Mouse (Mus musculus) hindbrain, embryonic 11.5 days (tissue): ENCODE measurements around the gene Zdbf2. TPM values are rescaled to one million over a fixed set of nuclear protein-coding genes. Genes with fewer than 3 reads are reported as not detected.

Experiments
- ATAC-seq: fragments of 200-750 bp; cut with Nextera tagmentation; 2 replicates; pipeline ENCODE4 v1.8.0; 2017; ENCODE audit warnings: mild to moderate bottlenecking, moderate TSS enrichment, moderate library complexity; ENCODE audit not compliant: low FRiP score
- DNase-seq: peaks from one replicate; pipeline ENCODE4 v3.0.0-alpha.2; 2015; ENCODE audit warnings: low spot score
- H3K27ac ChIP-seq: fragments of 300-500 bp; sonication (generic); 2 replicates; pipeline ENCODE4 v1.5.1; 2014; ENCODE audit warnings: mild to moderate bottlenecking, low read depth, low read length
- H3K27me3 ChIP-seq: fragments of 300-500 bp; sonication (generic); 2 replicates; pipeline ENCODE4 v1.6.1; 2014; ENCODE audit warnings: mild to moderate bottlenecking, low read length, moderate library complexity, mixed read lengths; ENCODE audit not compliant: control insufficient read depth, insufficient read depth
- H3K36me3 ChIP-seq: fragments of 300-500 bp; sonication (generic); 2 replicates; pipeline ENCODE4 v1.6.1; 2014; ENCODE audit warnings: mild to moderate bottlenecking, low read length, moderate library complexity, mixed read lengths; ENCODE audit not compliant: control insufficient read depth, insufficient read depth
- H3K4me1 ChIP-seq: fragments of 300-500 bp; sonication (generic); replicated peaks from 2 replicates; pipeline ENCODE4 v1.6.1; 2014; ENCODE audit warnings: low read length, mixed read lengths; ENCODE audit not compliant: control insufficient read depth, insufficient read depth
- H3K4me2 ChIP-seq: fragments of 300-500 bp; sonication (generic); replicated peaks from 2 replicates; pipeline ENCODE4 v1.6.1; 2014; ENCODE audit warnings: mild to moderate bottlenecking, low read depth, low read length
- H3K4me3 ChIP-seq: fragments of 300-500 bp; sonication (generic); 2 replicates; pipeline ENCODE4 v1.5.1; 2014; ENCODE audit warnings: low read depth, low read length
- H3K9ac ChIP-seq: fragments of 300-500 bp; sonication (generic); 2 replicates; pipeline ENCODE4 v1.6.1; 2014; ENCODE audit warnings: low read depth, low read length
- H3K9me3 ChIP-seq: fragments of 300-500 bp; sonication (generic); 2 replicates; pipeline ENCODE4 v1.6.1; 2016; ENCODE audit warnings: low read length; ENCODE audit not compliant: control insufficient read depth
- WGBS: fragments of 180-500 bp; shearing (Covaris S2); extraction: QIAGEN DNeasy Blood & Tissue Kit; methylation state at CpG from one replicate; pipeline ENCODE4 v1.1.7; 2014; 5-methylcytosine and 5-hydroxymethylcytosine counted together
- polyA plus RNA-seq: library from polyadenylated mRNA; unstranded; fragments of >200 nt; fragmentation: Nextera tagmentation; extraction: Ambion mirVana; gene quantifications from 2 replicates; pipeline ENCODE4 v1.2.1, GENCODE M21; 2014

Gene Zdbf2
- polyA plus RNA-seq, 1 experiment from 2014 or later = 24.7 TPM

DNA sequence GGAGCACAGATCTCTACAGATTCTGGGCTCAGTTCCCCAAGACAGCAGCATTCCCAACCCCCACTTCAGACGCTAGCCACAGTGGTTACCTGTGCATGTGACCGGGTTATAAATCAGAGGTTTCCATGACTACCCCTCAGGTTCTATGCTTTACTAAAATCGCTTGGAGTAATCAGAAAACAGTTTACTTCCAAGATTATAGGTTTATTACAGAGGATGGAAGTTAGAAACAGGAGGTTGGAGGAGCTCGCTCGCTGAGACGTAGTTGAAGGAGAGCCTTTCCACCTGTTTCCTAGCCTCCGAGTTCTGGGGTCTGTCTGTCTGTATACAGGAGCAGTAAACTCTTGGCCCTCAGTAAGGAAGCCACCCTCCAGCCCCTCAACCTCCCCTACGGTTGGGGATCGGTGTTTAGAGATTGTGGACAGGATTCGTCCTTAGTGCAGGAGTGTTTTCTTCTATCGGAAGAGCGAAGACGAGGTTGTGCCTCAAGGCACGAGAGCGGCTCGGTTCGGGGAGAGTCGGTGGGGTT lies 25.2 kb upstream of the Zdbf2 start:
- H3K4me1 ChIP-seq = 0 out of 2 replicates have a peak, but pooled peaks cover 2% of the 10 kb centered on the region
- peak overlapping the region; percentile 33 for H3K4me2 ChIP-seq
- ATAC-seq (0 out of 2 replicates have a peak, but pooled peaks have one; percentile 36), DNase-seq (peak; percentile 70)
- WGBS = 1% methylated on average over 18 of the region's 18 CpGs
- H3K27ac ChIP-seq = no peak overlapping the region
- H3K36me3 ChIP-seq = no peaks in the 10 kb centered on the region
- H3K9me3 ChIP-seq = no peaks in the 10 kb centered on the region
- H3K9ac ChIP-seq = peak overlapping the region; percentile 43; the same call in 1 of the 2 replicates
- peak overlapping the region; percentile 20; the same call in 1 of the 2 replicates for H3K4me3 ChIP-seq
- H3K27me3 ChIP-seq = peaks cover 36% of the 10 kb centered on the region

DNA sequence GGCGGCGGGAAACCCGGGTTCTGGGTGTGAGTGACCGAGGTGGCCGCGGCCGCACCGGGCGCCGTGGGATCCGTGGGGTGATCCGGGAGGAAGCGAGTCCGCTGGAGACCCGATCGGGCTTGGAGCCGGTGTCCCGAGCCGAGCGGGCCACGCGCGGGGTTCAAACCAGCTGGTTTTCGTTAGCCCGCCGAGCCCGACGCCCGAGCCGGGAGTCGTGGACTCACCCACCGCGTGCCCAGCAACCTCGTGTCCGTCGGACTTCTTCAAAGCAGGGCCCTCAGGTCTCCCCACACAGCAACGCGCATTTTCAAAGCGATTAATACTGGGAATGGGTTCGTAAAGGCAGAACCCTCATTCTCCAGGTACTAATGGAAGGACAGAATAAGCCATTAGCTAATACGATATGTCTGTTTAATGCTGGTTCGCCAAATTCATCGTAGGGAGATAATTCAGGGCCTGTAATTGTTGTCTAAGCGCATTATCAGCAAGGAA lies 24.7 kb upstream of the Zdbf2 start:
- 2% methylated on average over 44 of the region's 44 CpGs for WGBS
- Histone ChIP-seq H3K9me3 (no peaks in the 10 kb centered on the region), H3K9ac (peak overlapping the region; percentile 43; the same call in 1 of the 2 replicates), H3K4me1 (0 out of 2 replicates have a peak, but pooled peaks cover 3% of the 10 kb centered on the region), H3K27ac (no peak overlapping the region), H3K4me2 (peak overlapping the region; percentile 33), H3K4me3 (peak overlapping the region; percentile 20; the same call in 1 of the 2 replicates), H3K36me3 (no peaks in the 10 kb centered on the region), H3K27me3 (peaks cover 36% of the 10 kb centered on the region)
- no peak for ATAC-seq
- DNase-seq = peak; percentile 72

DNA sequence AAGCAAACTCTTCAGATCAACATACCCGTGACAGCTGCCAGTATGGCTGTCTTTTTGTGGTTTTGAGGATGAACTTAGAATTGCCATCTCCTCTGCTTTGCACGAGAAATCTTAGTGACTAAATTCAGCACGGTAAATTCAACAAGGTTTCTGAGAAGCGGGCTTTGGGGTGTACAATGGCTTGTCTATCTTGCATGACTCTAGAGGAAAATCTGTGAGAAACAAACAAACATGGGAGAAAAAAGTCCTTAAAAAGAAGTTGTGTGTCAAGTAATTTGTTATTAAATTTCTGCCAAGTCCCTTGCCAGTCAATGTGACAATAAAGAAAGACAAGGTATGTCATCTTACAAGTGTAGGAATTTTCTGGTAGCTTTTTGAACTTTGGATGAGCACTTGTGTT lies 23.8 kb upstream of the Zdbf2 start:
- Histone ChIP-seq H3K4me3 (no peak overlapping the region), H3K9me3 (no peaks in the 10 kb centered on the region), H3K4me2 (no peak overlapping the region), H3K9ac (no peak overlapping the region), H3K27me3 (peaks cover 36% of the 10 kb centered on the region), H3K36me3 (no peaks in the 10 kb centered on the region), H3K4me1 (0 out of 2 replicates have a peak, but pooled peaks cover 3% of the 10 kb centered on the region), H3K27ac (no peak overlapping the region)
- 45% methylated on average over 4 of the region's 4 CpGs for WGBS
- DNase-seq (no peak), ATAC-seq (no peak)

DNA sequence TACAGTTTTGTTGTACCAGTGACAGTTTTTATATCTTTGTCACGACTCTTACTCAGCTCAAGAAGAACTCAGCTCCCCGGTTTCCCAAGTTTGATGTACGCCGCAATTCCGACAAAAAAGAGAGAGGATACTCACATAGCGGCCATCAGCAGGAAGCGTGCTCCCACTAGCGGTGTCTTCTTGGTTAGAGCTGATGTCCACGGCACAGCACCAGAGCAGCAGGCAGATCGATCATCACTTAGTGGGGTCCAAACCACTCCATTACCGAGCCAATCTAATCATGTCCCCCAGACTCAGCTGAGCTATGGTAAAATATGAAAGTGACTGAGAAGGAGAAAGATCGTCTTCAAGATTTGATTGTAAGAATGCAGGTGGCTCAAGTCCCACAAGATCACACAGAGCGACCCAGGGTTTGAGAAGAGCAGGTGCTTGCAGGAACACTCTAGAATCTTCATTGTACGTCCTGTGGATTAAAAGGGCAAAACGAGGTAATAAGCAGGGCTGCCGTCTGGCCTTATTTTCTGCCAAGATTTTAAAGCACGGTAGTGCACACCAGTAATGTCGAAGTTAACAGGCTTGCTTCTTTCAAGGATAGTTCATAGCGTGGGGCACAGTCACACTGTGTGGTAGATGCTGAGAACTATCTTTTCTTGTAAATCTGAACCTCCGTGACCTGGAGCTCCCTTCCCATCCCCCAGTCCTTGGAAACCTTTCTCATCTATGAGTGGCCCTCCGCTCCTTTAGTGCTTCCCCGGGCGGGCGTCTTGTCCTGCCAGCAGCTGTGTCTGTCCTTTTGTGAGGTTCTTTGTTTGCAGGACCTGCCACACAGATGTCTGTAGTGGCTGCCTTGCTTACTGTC lies 20.5 kb upstream of the Zdbf2 start:
- H3K9ac ChIP-seq = no peak overlapping the region
- H3K27me3 ChIP-seq = peaks cover 59% of the 10 kb centered on the region
- H3K9me3 ChIP-seq = no peaks in the 10 kb centered on the region
- H3K36me3 ChIP-seq = no peaks in the 10 kb centered on the region
- no peak overlapping the region; the same call in 1 of the 2 replicates for H3K4me2 ChIP-seq
- DNase-seq (peak; percentile 66), ATAC-seq (peak; percentile 59)
- no peak overlapping the region for H3K4me3 ChIP-seq
- WGBS = 23% methylated on average over 24 of the region's 24 CpGs
- 0 out of 2 replicates have a peak, but pooled peaks cover 7% of the 10 kb centered on the region for H3K4me1 ChIP-seq
- peak overlapping the region; percentile 63 for H3K27ac ChIP-seq

DNA sequence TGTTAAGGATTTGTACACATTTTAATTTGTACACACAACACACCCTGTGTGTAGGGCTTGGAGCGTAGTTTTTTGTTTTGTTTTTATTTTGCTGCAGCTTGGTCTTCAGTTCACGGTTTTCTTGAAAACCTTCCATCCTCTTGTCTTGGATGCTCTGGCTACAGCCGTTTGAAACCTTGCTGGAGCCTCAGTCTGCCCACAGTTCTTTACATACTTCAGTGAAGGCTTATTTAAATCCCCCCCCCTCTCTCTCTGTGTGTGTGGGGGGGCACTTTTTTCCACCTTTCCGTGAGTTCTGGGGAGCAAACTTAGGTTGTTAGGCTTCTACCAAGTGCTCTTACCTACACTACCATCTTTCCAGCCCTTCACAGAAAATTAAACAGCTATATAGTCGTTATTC lies 19.8 kb upstream of the Zdbf2 start:
- Histone ChIP-seq H3K27me3 (peaks cover 60% of the 10 kb centered on the region), H3K9ac (no peak overlapping the region), H3K4me3 (no peak overlapping the region), H3K4me1 (0 out of 2 replicates have a peak, but pooled peaks cover 7% of the 10 kb centered on the region), H3K36me3 (no peaks in the 10 kb centered on the region), H3K27ac (peak overlapping the region; percentile 63), H3K4me2 (no peak overlapping the region), H3K9me3 (no peaks in the 10 kb centered on the region)
- ATAC-seq (no peak), DNase-seq (peak; percentile 49)
- 16% methylated on average over 5 of the region's 5 CpGs for WGBS

DNA sequence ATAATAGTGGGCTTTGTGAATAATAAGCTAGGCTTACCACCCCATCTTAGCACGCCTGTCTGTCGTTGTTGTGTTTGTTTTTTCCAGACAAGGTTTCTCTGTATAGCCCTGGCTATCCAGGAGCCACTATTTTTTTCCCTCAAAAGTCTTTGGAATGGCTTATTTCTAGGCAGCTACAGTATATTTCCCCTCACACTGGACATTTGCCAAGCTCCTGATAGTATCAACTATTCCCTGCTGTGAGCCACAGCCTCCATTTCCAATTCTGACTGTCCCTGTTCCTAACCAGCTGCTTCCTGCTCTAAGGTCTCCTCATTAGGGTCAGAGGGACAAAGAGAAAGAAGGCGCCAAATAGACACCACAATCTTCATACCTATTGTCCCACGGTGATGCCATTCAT lies 18.0 kb upstream of the Zdbf2 start:
- 28% methylated on average over 4 of the region's 4 CpGs for WGBS
- ATAC-seq (no peak), DNase-seq (peak; percentile 42)
- Histone ChIP-seq H3K9ac (no peak overlapping the region), H3K4me3 (no peak overlapping the region), H3K36me3 (no peaks in the 10 kb centered on the region), H3K4me2 (no peak overlapping the region), H3K9me3 (no peaks in the 10 kb centered on the region), H3K27ac (no peak overlapping the region), H3K27me3 (peaks cover 54% of the 10 kb centered on the region), H3K4me1 (0 out of 2 replicates have a peak, but pooled peaks cover 7% of the 10 kb centered on the region)

DNA sequence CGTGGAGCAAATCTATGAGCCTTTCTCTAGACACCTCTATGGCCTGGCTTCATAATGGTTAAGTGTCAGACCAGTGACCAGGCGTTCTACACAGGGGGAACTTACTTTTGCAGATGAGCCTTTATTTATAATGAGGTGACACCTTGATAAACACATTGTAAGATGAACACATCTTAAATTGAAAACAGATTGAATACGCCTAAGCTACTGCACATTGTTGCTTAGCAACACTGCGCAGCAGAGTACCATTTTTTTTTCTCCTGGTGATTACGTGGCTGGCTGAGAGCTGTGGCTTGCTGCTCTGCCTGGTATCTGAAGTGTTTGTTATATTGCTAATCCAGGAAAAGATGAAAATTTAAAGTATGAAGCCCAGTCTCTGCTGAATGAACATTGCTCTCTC lies 17.0 kb upstream of the Zdbf2 start:
- Histone ChIP-seq H3K9me3 (no peaks in the 10 kb centered on the region), H3K4me1 (0 out of 2 replicates have a peak, but pooled peaks cover 7% of the 10 kb centered on the region), H3K36me3 (no peaks in the 10 kb centered on the region), H3K4me2 (no peak overlapping the region), H3K27ac (0 out of 2 replicates have a peak overlapping the region, but pooled peaks have one; percentile 32), H3K9ac (no peak overlapping the region), H3K27me3 (peaks cover 53% of the 10 kb centered on the region), H3K4me3 (no peak overlapping the region)
- 21% methylated on average over 5 of the region's 5 CpGs for WGBS
- no peak for ATAC-seq
- no peak for DNase-seq

DNA sequence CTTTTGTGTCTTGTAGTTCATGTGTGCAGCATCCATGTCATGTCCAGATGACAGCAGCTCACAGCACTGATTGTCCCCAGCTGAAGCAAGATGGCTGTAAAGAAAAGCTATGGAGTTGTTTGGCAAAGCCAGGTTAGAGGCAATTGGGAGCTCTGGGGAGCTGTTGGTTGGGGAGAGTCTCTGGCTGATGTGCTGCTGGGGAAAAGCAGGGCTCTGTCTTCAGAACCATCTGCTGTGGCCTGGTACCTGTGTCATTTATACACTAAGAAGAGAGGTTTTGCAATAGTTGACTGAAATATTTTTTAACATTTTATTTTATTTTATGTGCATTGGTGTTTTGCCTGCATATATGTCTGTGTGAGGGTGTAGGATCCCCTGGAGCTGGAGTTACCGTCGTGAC lies 14.6 kb upstream of the Zdbf2 start:
- Histone ChIP-seq H3K9me3 (no peaks in the 10 kb centered on the region), H3K36me3 (no peaks in the 10 kb centered on the region), H3K4me3 (no peak overlapping the region), H3K4me2 (no peak overlapping the region), H3K9ac (no peak overlapping the region), H3K4me1 (0 out of 2 replicates have a peak, but pooled peaks cover 4% of the 10 kb centered on the region), H3K27ac (no peak overlapping the region), H3K27me3 (peaks cover 47% of the 10 kb centered on the region)
- ATAC-seq (no peak), DNase-seq (peak; percentile 19)
- 36% methylated on average over 2 of the region's 2 CpGs for WGBS
